Mouse (Mus musculus): ENCODE results near the gene Zfp446.

The Zfp446 gene

DNA sequence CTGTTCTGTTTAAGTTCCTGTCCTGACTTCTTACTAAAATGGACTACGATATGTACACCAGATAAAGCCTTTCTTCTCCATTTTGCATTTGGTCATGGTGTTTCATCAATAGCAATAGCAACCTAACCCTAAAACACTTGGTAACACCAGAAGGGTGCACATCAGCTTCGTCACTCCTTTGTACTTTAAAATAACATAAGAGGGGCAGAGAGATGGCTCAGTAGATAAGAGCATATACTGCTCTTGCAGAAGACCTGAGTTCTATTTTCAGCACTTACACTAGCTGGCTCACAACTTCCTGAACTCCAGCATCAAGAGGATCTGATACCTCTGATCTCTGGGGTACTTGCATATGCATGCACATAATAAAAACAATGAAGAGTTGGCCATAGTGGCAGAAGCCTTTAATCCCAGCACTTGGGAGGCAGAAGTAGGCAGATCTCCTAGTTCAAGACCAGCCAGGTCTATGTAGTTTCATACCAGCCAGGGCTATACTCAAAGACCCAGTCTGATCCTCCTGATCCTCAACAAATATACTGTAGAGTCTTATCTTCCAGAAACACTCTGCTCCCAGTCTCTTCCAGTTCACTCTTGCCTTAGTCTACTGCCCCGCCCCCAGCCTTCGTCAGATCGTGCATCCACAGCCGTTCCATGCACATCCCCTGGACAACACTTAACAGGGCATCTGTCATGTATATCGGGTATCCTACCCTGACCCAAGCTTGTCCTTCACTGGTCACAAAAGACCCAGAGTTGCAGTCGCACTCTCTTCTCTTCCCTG lies 10.0 kb downstream of the Zfp446 start:
- no peak for DNase-seq (ENCODE audit: low spot score)

GRCm38 (mm10) chr7:12992222-12992621 lies 14.6 kb downstream of the Zfp446 start:
- DNase-seq (ENCODE audit: low spot score) = no peak

GRCm38 (mm10) chr7:12993148-12993547 lies 15.5 kb downstream of the Zfp446 start:
- DNase-seq (ENCODE audit: low spot score) = no peak

DNA sequence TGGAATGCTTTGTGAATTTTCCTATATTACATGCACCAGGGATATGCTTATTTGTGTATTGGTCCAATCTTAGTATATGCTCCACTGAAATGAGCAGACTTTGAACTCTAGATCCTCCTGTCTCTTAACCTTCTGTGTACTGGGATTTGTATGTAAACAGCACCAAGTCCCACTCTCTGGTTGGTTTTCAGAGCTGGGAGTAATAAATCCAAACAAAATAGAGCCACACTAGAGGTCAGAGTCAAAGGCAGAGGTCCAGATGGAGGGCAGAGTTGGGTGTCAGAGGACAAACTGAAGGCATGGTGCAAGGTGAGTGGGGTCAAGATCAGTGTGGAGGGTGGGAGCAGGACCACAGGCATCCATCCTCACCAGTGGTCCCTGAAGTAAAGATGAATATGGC lies 18.2 kb downstream of the Zfp446 start:
- DNase-seq (ENCODE audit: low spot score) = no peak

DNA sequence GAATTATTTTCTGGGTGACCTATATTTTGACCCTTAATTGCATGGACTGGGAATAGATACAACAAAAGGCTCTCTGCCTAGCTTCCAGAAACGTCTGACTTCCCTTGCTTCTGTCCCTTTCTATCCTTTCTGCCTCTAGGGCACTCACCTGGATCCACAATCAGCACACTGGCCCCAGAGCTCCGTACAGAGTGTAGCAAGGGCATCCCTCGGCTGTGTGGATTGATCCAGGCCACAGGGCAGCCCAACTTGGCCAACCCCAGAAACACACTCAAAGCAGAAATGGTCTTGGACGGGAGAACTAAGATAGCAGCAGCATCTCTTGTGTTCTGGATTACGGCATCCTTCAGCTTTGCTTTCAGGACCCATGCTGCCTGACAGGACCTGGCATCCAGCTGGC lies 19.6 kb downstream of the Zfp446 start:
- DNase-seq (ENCODE audit: low spot score) = no peak

DNA sequence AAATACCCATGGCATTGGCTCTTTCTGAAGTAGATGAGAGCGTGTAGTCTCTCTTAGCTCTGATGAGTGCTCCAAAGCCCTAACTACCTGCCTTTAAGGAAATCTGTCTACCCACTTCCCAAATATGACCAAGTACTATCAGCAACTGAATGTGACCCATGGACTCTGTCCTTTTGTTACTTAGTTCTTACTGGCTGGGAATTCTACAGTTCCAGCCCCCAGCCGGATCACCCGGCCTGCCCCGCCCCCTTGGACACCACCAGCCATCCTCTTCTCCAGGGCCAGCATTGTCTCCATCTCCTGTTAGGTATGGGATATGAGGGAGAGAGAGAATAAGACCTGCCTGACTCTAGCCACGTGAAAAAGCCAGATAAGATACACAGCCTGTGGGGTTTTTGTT lies 20.4 kb downstream of the Zfp446 start, which contains the start of gene Slc27a5:
TSS of gene Slc27a5 (minus strand) at position 140 of the 400 bp plus-strand sequence.
- DNase-seq (ENCODE audit: low spot score) = no peak

DNA sequence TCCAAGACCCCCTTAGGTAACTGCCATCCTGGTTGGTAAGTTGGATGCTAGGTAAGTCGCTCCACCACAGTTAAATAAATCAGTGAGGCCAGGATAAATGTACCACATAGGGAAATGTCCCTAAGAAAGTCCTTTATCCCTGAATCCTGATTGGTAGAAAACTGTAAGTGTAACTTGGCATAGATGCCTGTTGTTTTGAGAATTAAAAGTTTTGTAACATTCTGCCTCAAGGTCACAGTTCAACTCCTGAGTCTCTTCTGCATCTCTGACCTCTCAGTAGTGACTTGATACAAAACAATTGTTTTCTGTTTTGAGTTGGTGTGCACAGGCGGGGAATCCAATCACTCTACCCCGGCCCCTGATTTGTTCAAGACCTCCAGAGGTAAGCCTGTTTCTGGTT lies 21.2 kb downstream of the Zfp446 start, which contains the start of gene Trim28:
TSS of gene Trim28 (plus strand) at position 264 of the 400 bp plus-strand sequence.
- DNase-seq (ENCODE audit: low spot score) = no peak

GRCm38 (mm10) chr7:13001584-13001983 lies 23.9 kb downstream of the Zfp446 start:
- no peak for DNase-seq (ENCODE audit: low spot score)

DNA sequence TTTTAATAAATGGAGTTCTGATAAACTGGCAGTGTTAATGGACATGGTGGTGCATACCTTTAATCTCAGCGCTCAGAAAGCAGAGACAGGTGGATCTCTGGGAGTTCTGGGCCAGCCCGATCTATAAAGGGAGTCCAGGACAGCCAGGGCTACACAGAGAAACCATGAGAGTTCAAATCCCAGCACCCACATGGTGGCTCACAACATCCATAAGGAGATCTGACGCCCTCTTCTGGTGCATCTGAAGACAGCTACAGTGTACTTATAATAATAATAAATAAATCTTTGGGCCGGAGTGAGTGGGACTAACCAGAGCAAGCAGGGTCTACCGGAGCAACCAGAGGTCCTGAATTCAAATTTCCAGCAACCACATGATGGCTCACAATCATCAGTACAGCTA lies 25.7 kb downstream of the Zfp446 start:
- no peak for DNase-seq (ENCODE audit: low spot score)

DNA sequence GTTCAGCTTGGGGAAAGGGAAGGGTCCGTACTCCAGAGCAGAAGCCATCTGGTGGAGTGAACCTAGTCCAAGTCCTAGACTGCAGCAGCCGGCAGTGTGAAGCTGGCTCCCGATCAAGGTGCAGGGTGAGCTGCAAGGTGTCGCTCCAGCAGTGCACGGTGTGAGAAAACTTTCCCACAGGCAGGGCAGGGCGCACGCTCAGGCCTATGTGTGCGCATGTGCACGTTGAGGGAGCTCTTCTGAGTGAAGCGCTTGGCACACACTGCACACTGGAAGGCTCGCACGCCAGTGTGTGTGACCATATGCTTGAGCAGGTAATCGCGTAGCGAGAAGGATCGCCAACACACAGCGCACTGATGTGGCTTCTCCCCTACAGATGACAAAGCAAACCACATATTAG lies 28.4 kb downstream of the Zfp446 start:
- DNase-seq (ENCODE audit: low spot score) = no peak

DNA sequence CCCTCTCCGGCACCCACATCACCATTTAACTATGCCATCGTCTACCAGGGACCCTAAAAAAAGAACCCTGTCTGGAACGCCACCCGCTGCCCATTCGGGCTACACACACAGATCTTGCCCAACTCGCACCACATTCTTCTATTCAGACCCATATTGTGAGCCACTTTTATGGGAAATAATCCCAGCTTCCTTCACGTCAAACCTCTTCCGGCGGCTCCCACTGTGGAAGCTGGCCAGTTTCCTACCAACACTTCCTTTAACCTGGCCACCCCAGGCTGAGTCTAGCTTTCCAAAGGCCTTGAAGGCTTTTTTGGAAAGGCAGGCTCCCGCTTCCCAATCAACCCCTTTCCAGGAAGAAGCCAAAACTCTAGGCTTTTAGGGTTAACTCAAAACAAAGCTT lies 28.9 kb downstream of the Zfp446 start:
- DNase-seq (ENCODE audit: low spot score) = no peak

- no peak for DNase-seq (ENCODE audit: low spot score)
Observed at GRCm38 (mm10) chr7:13007341-13008092, 29.9 kb downstream of the Zfp446 start.

DNA sequence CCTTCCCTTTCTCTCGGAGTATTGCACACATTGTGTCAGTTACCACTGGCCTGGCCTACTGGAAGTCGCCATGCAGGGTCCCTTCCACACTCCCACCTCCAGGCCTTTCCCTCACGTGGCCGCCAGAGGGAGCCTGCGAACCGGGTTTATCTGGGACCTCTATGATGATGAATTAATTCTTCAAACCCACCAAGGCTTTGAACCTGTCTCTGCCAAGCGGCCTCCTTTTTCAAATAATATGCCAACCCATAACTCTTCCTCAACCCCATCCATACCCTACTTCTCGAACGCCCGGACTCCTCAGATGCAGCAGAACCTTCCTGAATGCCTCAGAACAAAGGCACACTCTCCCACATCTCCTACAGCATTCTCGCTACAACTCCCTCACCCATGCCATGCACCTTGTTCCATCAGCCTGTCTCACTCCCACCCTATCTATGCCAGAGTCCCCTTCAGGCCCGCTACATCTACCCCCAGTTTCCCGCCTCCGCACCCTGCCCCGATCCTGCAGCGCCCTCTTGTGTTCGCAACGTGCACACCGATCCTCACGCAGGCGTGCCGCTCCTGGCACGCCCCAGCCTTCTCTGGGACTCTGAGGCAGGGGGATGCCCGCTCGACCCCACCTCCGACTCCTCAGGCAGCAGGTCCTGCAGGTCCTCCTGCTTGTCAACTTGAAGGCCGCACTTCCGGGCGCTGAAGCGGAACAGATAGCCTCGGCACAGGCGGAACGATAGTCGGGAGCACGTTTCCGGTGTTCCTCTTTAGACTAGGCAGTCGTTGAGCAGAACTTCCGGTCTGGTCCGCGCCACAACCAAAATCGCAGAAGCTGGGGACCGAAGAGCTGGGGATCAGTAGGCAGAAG lies 31.7 kb downstream of the Zfp446 start:
- peak; percentile 99 for DNase-seq (ENCODE audit: low spot score)

DNA sequence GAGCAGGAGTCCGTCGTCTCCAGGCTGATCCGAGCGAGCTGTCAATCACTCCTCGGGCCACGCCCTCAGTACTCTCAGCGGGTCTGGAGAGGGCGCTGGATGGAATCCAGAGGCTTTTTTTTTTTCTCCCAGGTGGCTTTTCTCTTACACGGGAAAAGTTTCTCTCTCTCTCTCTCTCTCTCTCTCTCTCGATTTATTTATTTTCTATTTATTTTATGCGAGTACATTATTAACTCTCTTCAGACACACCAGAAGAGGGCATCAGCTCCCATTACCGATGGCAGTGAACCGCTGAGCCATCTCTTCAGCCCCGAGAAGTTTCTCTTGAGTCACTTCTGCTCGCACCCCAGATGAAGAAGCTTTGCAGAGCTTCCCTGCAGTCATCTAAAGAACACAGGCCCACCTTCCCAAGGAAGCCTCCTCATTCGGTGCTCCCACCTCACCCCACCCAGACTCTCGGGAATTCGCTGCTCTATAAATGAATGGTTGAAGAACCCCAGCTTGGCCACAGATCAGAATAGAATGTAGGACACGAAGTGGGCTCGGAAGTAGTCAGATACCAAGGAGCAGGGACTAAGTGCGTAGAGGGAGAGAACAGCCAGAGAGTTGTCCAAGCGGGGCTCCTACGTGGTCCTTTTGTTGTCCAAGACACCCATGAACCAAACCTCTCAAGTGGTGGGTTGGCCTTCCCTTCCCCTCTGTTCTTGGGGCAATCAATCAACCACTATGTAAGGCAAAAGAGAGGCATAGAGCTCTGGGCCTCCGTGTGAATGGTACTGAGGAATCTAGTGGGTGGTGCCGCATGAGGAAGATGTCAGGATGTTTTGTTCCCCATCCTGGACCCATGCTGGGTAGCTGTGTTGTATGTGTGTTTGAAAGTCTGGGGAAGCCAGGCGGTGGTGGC lies 32.6 kb downstream of the Zfp446 start, which contains the start of gene Zbtb45:
TSS of gene Zbtb45 (minus strand) at position 30 of the 904 bp plus-strand sequence.
- peak; percentile 56 for DNase-seq (ENCODE audit: low spot score)

DNA sequence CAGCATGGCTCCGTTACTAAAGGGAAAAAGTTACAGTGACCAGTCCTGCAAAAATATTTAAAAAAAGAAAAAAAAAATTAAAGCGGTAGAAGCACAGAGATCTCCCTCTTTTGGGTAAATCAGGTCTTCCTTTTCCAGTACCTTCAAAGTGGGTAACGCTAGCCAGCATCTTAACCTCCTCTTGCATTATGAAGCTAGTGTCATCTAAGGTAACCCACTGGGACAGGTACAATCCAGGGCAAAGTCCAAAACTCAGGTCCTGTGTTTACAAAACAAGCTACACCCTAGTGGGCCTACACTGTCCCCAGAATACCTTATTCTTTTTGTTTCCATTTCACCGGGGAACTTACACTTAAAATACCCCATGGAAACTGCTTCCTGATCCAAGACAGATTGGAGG lies 36.0 kb downstream of the Zfp446 start:
- DNase-seq (ENCODE audit: low spot score) = no peak

DNA sequence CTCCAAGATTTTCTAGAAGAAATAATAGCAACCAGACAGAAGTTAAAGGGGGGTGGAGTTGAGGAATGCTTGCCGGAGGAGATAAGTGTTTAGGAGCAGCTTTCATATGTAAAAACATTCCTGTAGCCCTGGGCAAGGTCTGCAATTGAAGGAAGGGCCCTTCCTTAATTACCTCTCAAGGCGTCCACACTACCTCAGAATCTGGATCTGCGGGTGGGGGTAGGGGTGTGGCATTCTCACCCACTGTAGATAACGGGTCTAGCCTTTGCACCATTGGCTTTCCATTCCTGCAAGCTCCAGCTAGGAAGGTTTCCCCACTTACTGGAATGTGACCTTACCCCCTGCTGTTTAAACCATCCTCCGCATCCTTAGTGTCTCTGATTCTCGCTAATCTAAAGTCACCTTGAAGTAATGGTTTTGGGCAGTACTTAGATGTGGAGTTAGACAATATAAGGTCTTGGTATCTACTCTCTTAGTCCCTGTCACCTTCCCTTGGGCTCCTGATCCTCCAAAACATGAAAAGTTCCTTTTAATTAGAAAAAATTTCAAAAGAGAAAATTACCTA lies 36.7 kb downstream of the Zfp446 start:
- no peak for DNase-seq (ENCODE audit: low spot score)

GRCm38 (mm10) chr7:13015217-13015616 lies 37.6 kb downstream of the Zfp446 start:
- no peak for DNase-seq (ENCODE audit: low spot score)

- DNase-seq (ENCODE audit: low spot score) = peak; percentile 94
Observed at GRCm38 (mm10) chr7:13022773-13023535, 45.3 kb downstream of the Zfp446 start.

GRCm38 (mm10) chr7:13023928-13024731 lies 46.5 kb downstream of the Zfp446 start:
- DNase-seq (ENCODE audit: low spot score) = peak; percentile 96

Data from embryo, embryonic 10 days (tissue).